Mouse (Mus musculus) cerebellum, postnatal 4 days (tissue): ENCODE results near the gene Snap23.

Experiments
- DNase-seq, 2 experiments: peaks; one replicate each; pipeline ENCODE4 v3.0.0; 2022; ENCODE audit warnings: low spot score in 2 of 2, mixed read lengths in 1 of 2

Gene Snap23

GRCm38 (mm10) chr2:120578286-120578685, 10.8 kb downstream of the Snap23 start:
- DNase-seq: no peak

DNA sequence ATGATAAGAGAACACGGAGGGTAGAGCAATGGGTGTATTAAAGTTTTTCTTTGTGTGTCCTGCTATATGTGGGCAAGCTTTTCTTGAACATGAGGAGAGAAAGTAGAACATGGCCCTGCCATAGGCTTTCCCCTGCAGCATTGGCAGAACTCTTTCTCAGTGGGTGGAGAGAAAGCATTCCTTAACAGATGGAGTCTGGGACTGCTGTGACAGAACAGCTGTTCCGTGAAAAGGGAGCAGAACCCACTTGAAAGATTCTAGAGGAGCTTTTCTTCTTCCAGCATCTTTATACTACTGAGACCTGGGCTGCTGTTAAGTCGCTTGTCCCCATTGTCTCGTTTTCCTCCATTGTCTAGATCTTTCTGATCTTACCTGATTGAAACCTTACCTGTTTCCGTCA, 22.3 kb downstream of the Snap23 start:
- no peak for DNase-seq

GRCm38 (mm10) chr2:120592227-120592626, 24.8 kb downstream of the Snap23 start:
- DNase-seq: no peak

DNA sequence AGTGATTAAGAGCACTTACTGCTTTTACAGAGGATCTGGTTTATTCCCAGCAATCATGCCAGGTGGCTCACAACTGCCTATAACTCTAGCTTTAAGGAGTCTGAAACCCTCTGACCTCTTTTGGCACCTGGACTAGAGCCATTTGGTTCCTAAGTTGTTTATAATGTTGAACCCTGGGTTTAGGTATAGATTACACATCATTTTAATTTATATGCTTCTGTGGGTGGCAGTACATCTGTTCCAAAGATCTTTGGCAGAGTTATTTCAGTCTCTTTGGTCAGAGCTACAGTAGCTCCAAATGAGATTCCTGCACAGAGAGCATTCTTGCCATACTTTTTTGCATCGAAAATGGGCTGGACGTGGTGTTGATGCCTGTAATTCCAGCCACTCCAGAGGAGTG, 30.3 kb downstream of the Snap23 start:
- no peak for DNase-seq

DNA sequence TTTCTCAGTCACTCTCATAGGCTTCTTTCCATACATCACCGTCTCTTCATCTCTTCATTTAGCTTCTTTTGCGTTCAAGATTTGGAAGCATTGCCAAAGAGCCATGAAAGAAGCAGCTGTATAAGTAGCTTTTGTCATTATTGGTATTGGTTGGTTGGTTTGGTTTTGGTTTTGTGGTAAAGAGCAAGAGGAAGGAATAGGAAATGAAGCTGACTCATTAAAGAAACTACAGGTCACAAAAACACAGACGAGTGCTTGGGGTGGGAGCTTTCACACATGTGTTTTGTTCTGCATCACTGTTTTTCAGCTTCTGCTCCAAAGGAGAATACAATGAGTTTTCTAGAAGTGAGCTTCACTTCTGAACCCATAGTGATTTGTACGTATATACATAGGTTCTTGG, 32.0 kb downstream of the Snap23 start:
- DNase-seq: no peak

- DNase-seq: no peak
These were observed 38.7 kb downstream of the Snap23 start for GRCm38 (mm10) chr2:120606021-120606690.

DNA sequence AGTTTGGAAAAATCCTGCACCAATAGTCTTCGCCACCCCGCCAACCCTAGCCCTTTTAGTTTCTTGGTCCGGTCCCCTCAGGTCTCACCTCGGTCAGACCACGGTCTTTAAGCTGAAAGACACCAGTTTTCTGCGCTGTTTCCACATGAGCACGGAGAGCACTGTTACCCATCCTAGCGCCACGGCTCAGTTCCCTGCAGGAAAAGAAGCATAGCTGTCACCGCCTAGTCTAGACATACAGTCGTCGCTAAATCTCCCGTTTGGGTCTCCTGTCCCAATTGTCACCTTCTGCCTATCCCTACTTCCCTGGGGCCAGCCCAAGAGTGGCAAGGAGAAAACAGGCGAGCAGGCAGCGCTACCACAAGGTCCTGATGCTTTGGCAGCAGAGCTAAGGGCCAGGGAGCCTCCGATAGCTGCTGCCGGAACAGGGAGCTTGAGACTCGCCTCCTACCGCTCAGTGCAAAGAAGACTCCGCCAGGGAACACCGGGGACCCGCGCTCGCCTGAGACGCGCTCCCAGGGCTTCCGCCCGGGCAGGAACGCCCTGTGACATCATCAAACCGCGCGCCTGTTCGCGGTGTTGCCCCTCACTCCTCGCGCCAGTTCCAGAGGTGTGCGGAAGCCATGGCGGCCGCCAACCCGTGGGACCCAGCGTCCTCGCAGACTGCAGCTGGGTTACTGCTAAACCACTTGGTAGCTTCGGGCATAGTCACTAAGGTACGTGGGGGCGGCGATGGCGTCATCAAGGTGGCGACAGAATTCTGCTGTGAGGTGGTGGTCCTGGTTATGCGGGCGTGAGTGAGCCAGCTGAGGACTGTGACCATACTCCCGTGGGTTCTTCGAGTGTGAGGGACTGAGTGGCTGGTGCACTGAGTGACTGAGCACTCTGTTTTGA, 41.6 kb downstream of the Snap23 start, which contains the start of the genes Haus2 and Lrrc57:
Gene Haus2 (plus strand): TSS at position 554 of the 894 bp plus-strand sequence.
Gene Lrrc57 (minus strand): TSS at position 691 of the 894 bp plus-strand sequence.
- DNase-seq: peak; percentile 85 to 92

- DNase-seq: no peak
These were observed 49.0 kb downstream of the Snap23 start for GRCm38 (mm10) chr2:120616279-120617163.

GRCm38 (mm10) chr2:120619538-120619937, 52.1 kb downstream of the Snap23 start:
- no peak for DNase-seq

GRCm38 (mm10) chr2:120622920-120623319, 55.4 kb downstream of the Snap23 start:
- DNase-seq: no peak

GRCm38 (mm10) chr2:120628076-120628865, 60.8 kb downstream of the Snap23 start:
- no peak for DNase-seq

DNA sequence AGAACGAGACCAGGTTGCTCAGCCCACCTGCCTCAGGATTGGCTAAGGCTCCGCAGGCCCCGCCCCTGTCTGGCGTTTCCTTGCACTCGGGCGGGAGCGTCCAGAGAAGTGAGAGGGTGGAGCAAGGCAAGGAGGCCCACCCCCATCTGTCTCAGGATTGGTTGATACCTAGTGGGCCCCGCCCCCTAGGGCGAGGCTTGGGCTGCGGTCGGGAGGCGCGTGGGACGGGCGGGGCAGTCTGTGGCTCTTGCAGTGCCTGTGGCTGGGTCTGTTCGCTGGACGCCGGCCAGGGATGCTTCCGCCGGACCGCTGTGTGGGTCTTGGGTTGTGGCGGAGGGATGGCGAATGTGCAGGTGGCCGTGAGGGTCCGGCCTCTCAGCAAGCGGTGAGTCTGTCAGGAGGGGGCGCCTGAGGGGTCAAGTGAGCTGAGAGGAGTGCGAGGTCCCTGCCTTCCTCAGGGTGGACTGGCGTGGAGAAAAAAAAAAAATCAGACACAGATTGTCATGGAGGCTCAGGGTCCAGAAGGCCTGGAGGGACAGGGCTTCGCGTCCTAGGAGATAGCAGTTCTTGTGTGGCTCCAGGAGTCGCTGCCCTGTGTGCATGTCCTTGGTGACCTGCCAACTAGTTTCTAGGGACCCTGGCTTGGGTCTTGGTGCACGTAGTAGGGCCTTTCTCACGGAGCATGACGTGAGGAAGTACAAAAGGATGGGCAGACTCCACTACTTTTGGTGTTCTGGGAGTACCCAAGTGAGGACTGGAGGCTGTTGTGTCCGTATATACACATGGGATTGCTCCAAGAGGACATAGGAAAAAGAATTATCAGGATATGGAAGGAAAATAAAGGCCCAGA, 61.6 kb downstream of the Snap23 start, which contains the start of gene Stard9:
Gene Stard9 (plus strand): TSS at position 236 of the 850 bp plus-strand sequence.
- DNase-seq: peak; percentile 93 to 98

- DNase-seq: no peak
These were observed 62.8 kb downstream of the Snap23 start for GRCm38 (mm10) chr2:120630246-120630645.

- DNase-seq: no peak
These were observed 63.2 kb downstream of the Snap23 start for GRCm38 (mm10) chr2:120630655-120631054.

GRCm38 (mm10) chr2:120631521-120631920, 64.0 kb downstream of the Snap23 start:
- no peak for DNase-seq

DNA sequence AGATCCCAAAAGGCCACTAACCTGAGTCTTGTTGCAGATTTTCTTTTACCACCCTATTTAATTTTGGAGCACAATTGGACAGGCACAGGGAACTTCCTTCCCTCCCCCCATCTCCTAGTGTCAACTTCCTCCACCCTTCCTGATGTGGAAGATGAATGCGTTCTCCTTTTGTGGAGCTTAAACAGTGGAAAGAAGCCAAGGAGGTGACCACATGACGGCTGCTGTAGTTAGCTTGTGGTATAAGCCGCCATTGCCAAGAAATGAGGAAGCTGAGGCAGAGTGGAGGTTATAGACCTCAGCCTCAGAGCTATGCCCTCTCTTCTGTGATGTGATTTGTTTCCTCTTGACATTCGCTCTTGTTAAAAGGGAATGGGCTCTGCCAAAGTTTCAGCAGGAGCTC, 64.5 kb downstream of the Snap23 start:
- no peak for DNase-seq

DNA sequence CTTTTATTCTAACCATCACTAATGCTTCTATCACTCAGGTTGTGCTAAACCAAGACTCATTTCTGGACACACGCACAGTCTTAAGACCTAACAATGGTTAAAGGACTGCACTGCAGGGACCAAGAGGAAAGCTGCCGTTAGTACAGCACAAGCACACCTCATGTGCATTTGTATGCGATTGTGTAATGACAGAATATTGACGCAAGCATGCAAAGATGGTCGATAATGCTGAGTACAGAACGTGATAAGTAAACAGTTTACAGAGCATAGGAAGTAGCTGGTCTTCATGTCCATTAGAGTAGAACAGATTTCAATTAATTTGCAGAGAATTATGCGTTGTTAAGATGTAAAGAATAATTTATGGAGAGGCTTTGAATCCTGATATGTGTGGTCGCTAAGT, 73.4 kb downstream of the Snap23 start:
- DNase-seq: no peak

- peak in 1 of 2 experiments; percentile 23 for DNase-seq
These were observed 76.4 kb downstream of the Snap23 start for GRCm38 (mm10) chr2:120643836-120644235.

- DNase-seq: no peak
These were observed 79.3 kb downstream of the Snap23 start for GRCm38 (mm10) chr2:120646777-120647176.
